Mouse (Mus musculus): Measurements from ENCODE around the gene Txndc12.

DNA sequence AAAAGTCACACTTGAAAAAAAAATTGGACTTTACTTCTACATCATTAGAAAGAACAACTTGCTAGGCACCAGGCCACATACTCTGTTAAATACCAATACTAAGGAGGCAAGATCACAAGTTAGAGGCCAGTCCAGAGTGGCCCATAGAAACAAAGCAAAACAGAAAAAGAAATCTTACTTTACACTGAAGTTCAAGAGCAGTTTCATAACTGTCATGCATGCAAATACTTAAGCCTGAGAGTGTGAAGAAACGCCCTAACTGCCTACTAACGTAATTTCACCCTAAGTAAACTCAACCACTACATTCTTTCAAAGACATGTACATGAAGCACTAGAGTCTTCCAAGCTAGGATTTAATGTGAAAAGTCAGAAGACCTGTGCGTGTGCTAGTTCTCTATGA lies 8.7 kb upstream of the Txndc12 start:
- TF ChIP-seq POLR2A (IDR thresholded peaks at IDR 0.05; ENCODE audit: low read depth, low read length) (no peak), CTCF (IDR thresholded peaks at IDR 0.05; ENCODE audit: borderline replicate concordance, insufficient read depth, low read length) (no peak)
